Mouse (Mus musculus): ENCODE measurements around the gene Bcl2l11.

DNA sequence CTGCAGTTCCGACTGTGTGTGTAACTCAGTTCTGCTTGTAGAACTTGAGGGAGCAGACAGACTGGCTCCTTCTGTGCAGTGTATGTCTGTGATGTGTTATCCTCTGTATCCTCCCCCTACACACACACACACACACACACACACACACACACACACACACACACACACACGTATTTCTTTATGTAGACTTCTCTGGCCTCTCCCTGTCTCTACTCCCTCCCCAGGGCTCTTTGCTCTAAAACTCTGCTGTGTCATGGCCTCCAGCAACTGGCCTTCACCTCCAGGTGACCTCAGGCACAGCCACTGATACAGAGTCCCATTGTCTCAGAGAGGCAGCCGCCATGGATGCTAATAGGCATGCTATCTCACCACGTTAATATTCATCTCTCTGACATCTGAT, 10.3 kb upstream of the Bcl2l11 start:
- no peak for TF ChIP-seq CTCF (IDR thresholded peaks at IDR 0.05; ENCODE audit: control insufficient read depth, insufficient read depth, low read length)
- TF ChIP-seq POLR2A (IDR thresholded peaks at IDR 0.05; ENCODE audit: borderline replicate concordance, control insufficient read depth, low read depth, low read length): no peak

All from bone marrow, adult 2 months (tissue).